Mouse (Mus musculus) layer of hippocampus, postnatal 14 days (tissue): ENCODE data around the gene Tgfbr2. TPM values are rescaled to one million over a fixed set of nuclear protein-coding genes. Genes with fewer than 3 reads are reported as not detected.

ENCODE experiments used
- DNase-seq, 2 experiments: peaks; one replicate each; pipeline ENCODE4 v3.0.0; 2021 to 2022; ENCODE audit warnings: low spot score in 2 of 2, mixed read lengths in 1 of 2
- total RNA-seq, 2 experiments: library from RNA; stranded (reverse); gene quantifications; 2 replicates each; pipeline ENCODE4 v1.2.3; 2021

The Tgfbr2 gene
- total RNA-seq, 2 experiments from 2014 or later, result 13.0 to 14.7 TPM

GRCm38 (mm10) chr9:116162866-116163374 is 12.2 kb downstream of the Tgfbr2 start:
- DNase-seq, result no peak

GRCm38 (mm10) chr9:116160860-116161259 is 14.3 kb downstream of the Tgfbr2 start:
- no peak for DNase-seq

- DNase-seq, result no peak
Observed at GRCm38 (mm10) chr9:116160067-116160466, 15.1 kb downstream of the Tgfbr2 start.

GRCm38 (mm10) chr9:116156501-116156900 is 18.7 kb downstream of the Tgfbr2 start:
- DNase-seq, result no peak

GRCm38 (mm10) chr9:116152878-116153277 is 22.3 kb downstream of the Tgfbr2 start:
- no peak for DNase-seq

GRCm38 (mm10) chr9:116150725-116151396 is 24.3 kb downstream of the Tgfbr2 start:
- DNase-seq, result no peak

- DNase-seq, result no peak
Observed at GRCm38 (mm10) chr9:116148809-116149208, 26.4 kb downstream of the Tgfbr2 start.

GRCm38 (mm10) chr9:116146235-116146634 is 28.9 kb downstream of the Tgfbr2 start:
- no peak for DNase-seq

- DNase-seq, result peak in 1 of 2 experiments; percentile 40
Observed at GRCm38 (mm10) chr9:116145231-116145641, 29.9 kb downstream of the Tgfbr2 start.

GRCm38 (mm10) chr9:116140422-116140821 is 34.7 kb downstream of the Tgfbr2 start:
- no peak for DNase-seq

- no peak for DNase-seq
Observed at GRCm38 (mm10) chr9:116139549-116139948, 35.6 kb downstream of the Tgfbr2 start.

GRCm38 (mm10) chr9:116138595-116139134 is 36.5 kb downstream of the Tgfbr2 start:
- DNase-seq, result peak; percentile 39 to 41

GRCm38 (mm10) chr9:116137645-116138044 is 37.5 kb downstream of the Tgfbr2 start:
- DNase-seq, result no peak

GRCm38 (mm10) chr9:116136811-116137210 is 38.3 kb downstream of the Tgfbr2 start:
- DNase-seq, result no peak

- no peak for DNase-seq
Observed at GRCm38 (mm10) chr9:116136146-116136545, 39.0 kb downstream of the Tgfbr2 start.

GRCm38 (mm10) chr9:116134488-116134887 is 40.7 kb downstream of the Tgfbr2 start:
- DNase-seq, result no peak

GRCm38 (mm10) chr9:116133312-116133980 is 41.7 kb downstream of the Tgfbr2 start:
- DNase-seq, result no peak

- no peak for DNase-seq
Observed at GRCm38 (mm10) chr9:116128886-116129285, 46.3 kb downstream of the Tgfbr2 start.

GRCm38 (mm10) chr9:116128311-116128710 is 46.8 kb downstream of the Tgfbr2 start:
- no peak for DNase-seq

GRCm38 (mm10) chr9:116126494-116126893 is 48.7 kb downstream of the Tgfbr2 start:
- DNase-seq, result no peak

- DNase-seq, result no peak
Observed at GRCm38 (mm10) chr9:116122969-116123589, 52.1 kb downstream of the Tgfbr2 start.

- no peak for DNase-seq
Observed at GRCm38 (mm10) chr9:116122544-116122943, 52.6 kb downstream of the Tgfbr2 start.
